Mouse (Mus musculus) lung, adult 2 months (tissue): Measurements from ENCODE around the gene AC170998.1. TPM values are rescaled to one million over a fixed set of nuclear protein-coding genes. Genes with fewer than 3 reads are reported as not detected.

Source experiments
- DNase-seq: peaks from one replicate; pipeline ENCODE4 v3.0.0; 2022
- H3K4me1 ChIP-seq: fragments of 200-500 bp; 2 replicates; pipeline ENCODE4 v1.6.1; 2011; ENCODE audit warnings: low read length; ENCODE audit not compliant: control insufficient read depth, insufficient read depth
- H3K4me3 ChIP-seq: fragments of 200-500 bp; replicated peaks from 2 replicates; pipeline ENCODE3; 2011; ENCODE audit warnings: low read depth, mild to moderate bottlenecking, control low read depth, low read length; ENCODE audit errors: extremely low read depth
- CTCF ChIP-seq: fragments of 200-500 bp; IDR thresholded peaks from 2 replicates; pipeline ENCODE4 v1.5.1; 2011; ENCODE audit warnings: mild to moderate bottlenecking, low read length, control low read depth; ENCODE audit not compliant: insufficient read depth
- POLR2A ChIP-seq: fragments of 200-500 bp; IDR thresholded peaks from 2 replicates; pipeline ENCODE4 v1.6.1; 2011; ENCODE audit warnings: low read depth, mild to moderate bottlenecking, control low read depth, low read length, borderline replicate concordance; ENCODE audit errors: extremely low read depth
- WGBS: fragments of 180-500 bp; shearing (Covaris S2); methylation state at CpG from one replicate; pipeline ENCODE4 v1.1.7; 2018; 5-methylcytosine and 5-hydroxymethylcytosine counted together
- polyA plus RNA-seq: library from polyadenylated mRNA; depleted of rRNA; stranded (reverse); fragments of >200 nt; gene quantifications from 2 replicates; pipeline ENCODE4 v1.2.3, GENCODE M21; 2012; rRNA removed

Gene AC170998.1
- polyA plus RNA-seq, 1 experiment = 0.77 TPM

DNA sequence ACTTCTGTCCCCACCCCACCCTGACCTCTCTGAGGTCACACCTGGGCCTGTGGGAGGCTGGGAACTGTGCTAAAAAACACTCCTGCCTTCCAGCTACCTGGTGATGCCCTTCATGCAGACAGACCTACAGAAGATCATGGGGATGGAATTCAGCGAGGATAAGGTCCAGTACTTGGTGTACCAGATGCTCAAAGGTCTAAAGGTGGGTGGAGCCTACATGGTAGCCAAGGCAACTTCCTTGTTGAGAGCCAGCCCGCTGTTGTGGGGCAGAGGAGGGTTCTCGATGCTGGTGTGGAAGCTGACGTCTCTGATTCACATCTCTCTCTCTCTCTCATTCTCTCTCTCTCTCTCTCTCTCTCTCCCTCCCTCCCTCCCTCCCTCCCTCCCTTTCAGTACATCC is 49.3 kb downstream of the AC170998.1 start:
- TF ChIP-seq POLR2A = no peak
- TF ChIP-seq CTCF = no peak
- no peaks in the 10 kb centered on the region for H3K4me1 ChIP-seq
- DNase-seq = no peak
- no peak overlapping the region for H3K4me3 ChIP-seq
- 73% methylated on average over 4 of the region's 4 CpGs for WGBS

Other genes with a start within 250 kb of the AC170998.1 start
- gene Fkbp5, start 208.6 kb upstream of the AC170998.1 start, polyA plus RNA-seq = 8.8 and 14.8 TPM in 2 replicates
- gene Armc12, start 195.3 kb upstream of the AC170998.1 start, polyA plus RNA-seq = not detected in 2 replicates
- gene Clpsl2, start 176.7 kb upstream of the AC170998.1 start, polyA plus RNA-seq = not detected in 2 replicates
- 1.8 and 16.1 TPM in 2 replicates for gene Clps, start 165.3 kb upstream of the AC170998.1 start, polyA plus RNA-seq
- not detected in 2 replicates for gene Lhfpl5, start 150.4 kb upstream of the AC170998.1 start, polyA plus RNA-seq
- gene Srpk1, start 103.4 kb upstream of the AC170998.1 start, polyA plus RNA-seq = 14.0 and 24.0 TPM in 2 replicates
- 0.40 and 1.2 TPM in 2 replicates for gene Slc26a8, start 35.9 kb upstream of the AC170998.1 start, polyA plus RNA-seq
- gene Mapk14, start 34.8 kb upstream of the AC170998.1 start, polyA plus RNA-seq = 74.3 and 97.5 TPM in 2 replicates
- gene Mapk13, start 43.2 kb downstream of the AC170998.1 start, polyA plus RNA-seq = 13.8 and 19.4 TPM in 2 replicates
- 24.7 and 26.3 TPM in 2 replicates for gene Brpf3, start 75.0 kb downstream of the AC170998.1 start, polyA plus RNA-seq
- gene Pnpla1, start 132.3 kb downstream of the AC170998.1 start, polyA plus RNA-seq = 0.12 and 3.9 TPM in 2 replicates
- gene 4930539E08Rik, start 189.2 kb downstream of the AC170998.1 start, polyA plus RNA-seq = 0.05 and 0.14 TPM in 2 replicates
- 0.15 and 0.19 TPM in 2 replicates for gene Pxt1, start 217.8 kb downstream of the AC170998.1 start, polyA plus RNA-seq
- gene Kctd20, start 225.9 kb downstream of the AC170998.1 start, polyA plus RNA-seq = 37.5 and 59.5 TPM in 2 replicates